Mouse (Mus musculus): Measurements from ENCODE around the gene Hspbap1. TPM values are rescaled to one million over a fixed set of nuclear protein-coding genes. Genes with fewer than 3 reads are reported as not detected.

Gene Hspbap1
- polyA plus RNA-seq, 1 experiment from 2014 or later: 21.0 TPM

DNA sequence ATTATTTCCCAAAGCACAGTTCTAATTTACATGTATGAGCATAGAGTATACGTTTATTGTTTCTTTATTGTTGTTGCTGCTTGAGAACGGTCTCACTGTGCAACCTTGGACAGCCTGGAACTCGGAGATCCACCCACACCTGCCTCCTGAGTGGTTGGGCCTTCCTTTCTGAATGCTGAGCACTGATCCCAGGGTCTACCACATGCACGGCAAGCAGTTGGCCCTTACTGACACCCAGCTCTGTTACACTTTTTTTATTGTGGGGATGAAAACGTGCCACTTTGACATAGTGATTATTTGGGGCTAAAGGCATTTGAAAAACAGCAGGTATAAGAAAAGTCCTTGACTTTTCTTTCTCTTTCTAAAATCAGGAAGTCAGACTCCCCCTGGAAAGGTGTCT lies 11.5 kb downstream of the Hspbap1 start:
- ATAC-seq: no peak
- Histone ChIP-seq H3K9me3 (replicated peaks) (no peaks in the 10 kb centered on the region), H3K27ac (no peak overlapping the region), H3K27me3 (no peaks in the 10 kb centered on the region), H3K4me3 (no peak overlapping the region), H3K36me3 (ENCODE audit: poor library complexity, severe bottlenecking) (no peaks in the 10 kb centered on the region), H3K4me2 (no peak overlapping the region), H3K4me1 (no peaks in the 10 kb centered on the region), H3K9ac (no peak overlapping the region)
- 88% methylated on average over 5 of the region's 5 CpGs for WGBS

- WGBS: 90% methylated on average over 13 of the region's 13 CpGs
- Histone ChIP-seq H3K4me3 (no peak overlapping the region), H3K36me3 (ENCODE audit: poor library complexity, severe bottlenecking) (no peaks in the 10 kb centered on the region; the same call in 1 of the 2 replicates), H3K9me3 (replicated peaks) (no peaks in the 10 kb centered on the region), H3K4me2 (no peak overlapping the region), H3K9ac (no peak overlapping the region), H3K27ac (no peak overlapping the region), H3K27me3 (no peaks in the 10 kb centered on the region), H3K4me1 (peaks cover 9% of the 10 kb centered on the region)
- no peak for ATAC-seq
Measured at GRCm38 (mm10) chr16:35782451-35783206, 12.5 kb downstream of the Hspbap1 start.

DNA sequence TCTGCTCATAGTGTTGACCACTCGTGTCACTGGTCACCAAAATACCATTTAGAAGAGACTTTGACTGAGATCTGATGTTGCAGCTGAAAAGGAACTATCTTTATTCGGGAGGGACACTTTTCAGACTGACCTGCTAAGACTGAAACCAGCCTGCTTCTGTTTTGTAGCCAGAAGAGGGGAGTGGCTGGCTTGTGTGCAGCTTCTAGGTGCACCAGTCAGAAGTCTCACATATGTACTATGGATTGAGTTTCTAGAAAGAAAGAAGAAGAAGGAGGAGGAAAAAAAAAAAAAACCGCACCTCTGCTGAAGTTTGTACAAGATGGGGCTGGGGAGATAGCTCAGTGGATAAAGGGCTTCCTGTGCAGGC lies 13.0 kb downstream of the Hspbap1 start:
- Histone ChIP-seq H3K9ac (no peak overlapping the region), H3K36me3 (ENCODE audit: poor library complexity, severe bottlenecking) (peaks cover 1% of the 10 kb centered on the region; the same call in 1 of the 2 replicates), H3K4me3 (no peak overlapping the region), H3K27me3 (no peaks in the 10 kb centered on the region), H3K27ac (no peak overlapping the region), H3K4me2 (no peak overlapping the region), H3K4me1 (peaks cover 12% of the 10 kb centered on the region), H3K9me3 (replicated peaks) (no peaks in the 10 kb centered on the region)
- ATAC-seq: no peak
- 89% methylated on average over 3 of the region's 3 CpGs for whole genome bisulfite sequencing

DNA sequence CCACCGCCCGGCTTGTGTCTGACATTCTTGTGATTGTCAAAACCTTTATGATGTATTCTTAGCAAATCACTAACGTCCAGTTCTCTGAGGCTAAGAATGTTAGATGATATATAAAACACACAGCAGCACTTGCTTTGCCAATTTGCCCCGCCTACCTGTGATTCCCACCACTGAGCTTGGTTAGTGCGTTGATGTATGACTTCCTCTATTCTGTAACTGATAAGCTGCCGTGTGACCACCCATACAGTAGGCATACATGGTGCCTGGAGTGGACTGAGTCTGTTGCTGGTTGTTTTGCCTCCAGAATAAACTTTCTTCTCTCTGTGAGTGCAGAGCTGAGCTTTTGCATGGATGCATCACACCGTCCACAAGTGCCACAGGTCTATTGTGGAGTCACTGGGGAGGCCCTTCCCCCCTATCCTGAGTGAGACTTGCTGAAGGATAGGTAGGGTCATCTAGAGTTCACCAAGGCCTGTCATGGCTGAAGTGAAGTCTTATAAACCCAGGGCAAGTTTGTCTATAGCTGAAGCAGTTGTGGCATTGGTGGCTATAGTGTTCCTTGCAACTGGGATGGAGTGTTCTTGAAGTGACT lies 14.1 kb downstream of the Hspbap1 start:
- no peak overlapping the region for H3K4me2 ChIP-seq
- peaks cover 12% of the 10 kb centered on the region for H3K4me1 ChIP-seq
- no peak overlapping the region for H3K27ac ChIP-seq
- no peak overlapping the region for H3K9ac ChIP-seq
- no peaks in the 10 kb centered on the region for H3K9me3 ChIP-seq (replicated peaks)
- H3K27me3 ChIP-seq: no peaks in the 10 kb centered on the region
- H3K4me3 ChIP-seq: no peak overlapping the region
- 87% methylated on average over 7 of the region's 7 CpGs for WGBS
- ATAC-seq: no peak
- peaks cover 8% of the 10 kb centered on the region for H3K36me3 ChIP-seq (ENCODE audit: poor library complexity, severe bottlenecking)

DNA sequence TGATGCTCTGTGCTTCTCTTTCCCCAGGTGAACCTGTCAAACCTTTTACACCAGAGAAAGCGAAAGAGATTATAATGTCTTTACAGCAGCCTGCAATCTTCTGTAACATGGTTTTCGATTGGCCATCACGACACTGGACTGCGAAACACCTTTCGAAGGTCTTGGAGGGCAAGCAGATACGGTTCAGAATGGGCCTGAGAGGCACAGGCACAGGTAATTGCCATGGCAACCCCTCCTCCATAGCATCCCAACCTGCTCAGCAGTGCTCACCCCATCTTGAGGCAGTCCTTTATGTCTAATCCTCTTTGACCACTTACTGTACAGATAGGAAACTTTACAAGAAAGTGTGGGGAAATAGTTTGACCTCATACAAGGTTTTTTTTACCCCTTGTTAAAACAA lies 17.0 kb downstream of the Hspbap1 start:
- peaks cover 12% of the 10 kb centered on the region for H3K4me1 ChIP-seq
- ATAC-seq: no peak
- no peaks in the 10 kb centered on the region for H3K27me3 ChIP-seq
- no peak overlapping the region for H3K4me3 ChIP-seq
- WGBS: 82% methylated on average over 6 of the region's 6 CpGs
- H3K27ac ChIP-seq: no peak overlapping the region
- no peak overlapping the region for H3K4me2 ChIP-seq
- peaks cover 14% of the 10 kb centered on the region for H3K36me3 ChIP-seq (ENCODE audit: poor library complexity, severe bottlenecking)
- no peaks in the 10 kb centered on the region for H3K9me3 ChIP-seq (replicated peaks)
- no peak overlapping the region for H3K9ac ChIP-seq

GRCm38 (mm10) chr16:35787568-35788189 lies 17.5 kb downstream of the Hspbap1 start:
- Histone ChIP-seq H3K4me1 (peaks cover 12% of the 10 kb centered on the region), H3K27ac (no peak overlapping the region), H3K4me2 (no peak overlapping the region), H3K27me3 (no peaks in the 10 kb centered on the region), H3K36me3 (ENCODE audit: poor library complexity, severe bottlenecking) (peaks cover 14% of the 10 kb centered on the region), H3K9me3 (replicated peaks) (no peaks in the 10 kb centered on the region), H3K4me3 (no peak overlapping the region), H3K9ac (no peak overlapping the region)
- ATAC-seq: peak; percentile 66; the same call in 1 of the 2 replicates
- WGBS: 42% methylated on average over 8 of the region's 8 CpGs

DNA sequence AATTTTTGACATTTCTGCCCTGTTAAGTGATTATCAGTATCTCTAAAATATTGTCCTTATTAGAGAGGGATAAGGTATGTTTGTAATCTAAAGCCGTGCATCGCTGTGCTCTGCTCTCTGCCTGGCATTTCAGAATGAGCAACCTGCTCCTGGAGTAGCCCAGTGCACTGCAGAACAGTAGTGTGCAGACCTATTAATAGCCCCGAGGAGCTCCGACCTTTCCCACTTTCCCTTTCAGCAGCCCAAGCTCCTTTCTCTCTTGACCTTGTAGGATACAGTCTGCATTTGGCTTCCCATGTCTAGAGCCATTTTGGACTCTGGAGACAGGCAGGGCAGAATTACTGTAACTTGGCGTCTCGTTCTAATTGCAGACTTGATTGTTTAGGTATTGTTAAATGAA lies 18.2 kb downstream of the Hspbap1 start:
- peaks cover 14% of the 10 kb centered on the region for H3K36me3 ChIP-seq (ENCODE audit: poor library complexity, severe bottlenecking)
- no peaks in the 10 kb centered on the region for H3K27me3 ChIP-seq
- ATAC-seq: no peak
- H3K27ac ChIP-seq: no peak overlapping the region
- 91% methylated on average over 6 of the region's 6 CpGs for WGBS
- no peak overlapping the region for H3K4me3 ChIP-seq
- H3K9me3 ChIP-seq (replicated peaks): no peaks in the 10 kb centered on the region
- no peak overlapping the region for H3K9ac ChIP-seq
- H3K4me1 ChIP-seq: peaks cover 12% of the 10 kb centered on the region
- H3K4me2 ChIP-seq: no peak overlapping the region

DNA sequence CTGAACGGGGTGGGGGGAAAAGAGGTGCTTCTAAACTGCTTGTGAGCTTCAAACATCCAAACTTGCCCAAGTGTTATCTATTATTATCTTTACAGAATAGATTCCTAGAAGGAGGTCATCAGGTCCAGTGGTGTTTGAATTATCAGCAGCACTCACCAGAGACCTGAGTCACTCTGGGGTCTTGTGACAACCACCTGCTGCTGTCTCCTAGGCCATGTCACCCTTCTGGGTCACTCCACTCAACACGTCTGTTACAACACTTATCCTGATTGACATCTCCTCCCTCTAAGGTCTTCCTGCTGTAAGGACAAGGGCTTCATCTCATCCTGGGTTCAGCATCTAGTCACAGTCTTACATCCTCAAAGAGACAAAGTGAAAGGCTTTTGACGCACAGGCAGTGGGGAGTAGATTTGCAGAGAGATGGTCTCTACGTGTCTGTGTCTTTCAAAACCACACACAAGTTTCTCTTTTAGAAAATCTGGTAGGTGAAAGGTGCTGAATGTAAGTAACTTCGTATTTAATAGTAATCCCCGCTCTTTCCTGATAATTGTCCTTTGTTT lies 21.9 kb downstream of the Hspbap1 start:
- H3K36me3 ChIP-seq (ENCODE audit: poor library complexity, severe bottlenecking): peaks cover 14% of the 10 kb centered on the region
- H3K4me3 ChIP-seq: no peak overlapping the region
- H3K9ac ChIP-seq: no peak overlapping the region
- no peak for ATAC-seq
- 78% methylated on average over 6 of the region's 6 CpGs for WGBS
- H3K27me3 ChIP-seq: no peaks in the 10 kb centered on the region
- no peak overlapping the region for H3K27ac ChIP-seq
- H3K4me2 ChIP-seq: no peak overlapping the region
- no peaks in the 10 kb centered on the region for H3K9me3 ChIP-seq (replicated peaks)
- peaks cover 9% of the 10 kb centered on the region for H3K4me1 ChIP-seq

DNA sequence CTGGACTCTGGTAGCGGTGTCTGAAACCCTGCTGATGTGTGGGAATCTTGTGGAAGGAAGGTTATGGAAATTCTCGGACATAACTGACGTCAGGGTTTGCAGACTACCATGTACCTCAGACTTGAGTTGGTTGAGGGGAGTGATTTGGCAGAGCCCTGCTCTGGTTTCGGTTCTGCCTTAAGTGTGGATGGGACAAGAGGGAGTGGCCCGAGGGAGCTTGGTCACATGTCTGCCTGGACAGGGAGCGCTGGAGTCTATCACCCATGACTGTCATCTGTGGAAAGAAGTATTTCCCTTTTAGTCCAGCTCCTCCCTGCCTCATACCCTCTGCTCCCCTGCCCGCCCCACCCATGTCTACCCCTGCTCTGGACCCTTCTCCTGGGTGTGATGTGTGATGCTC lies 32.0 kb downstream of the Hspbap1 start:
- no peak overlapping the region for H3K27ac ChIP-seq
- ATAC-seq: no peak
- no peak overlapping the region for H3K9ac ChIP-seq
- peaks cover 33% of the 10 kb centered on the region for H3K36me3 ChIP-seq (ENCODE audit: poor library complexity, severe bottlenecking)
- peaks cover 11% of the 10 kb centered on the region for H3K9me3 ChIP-seq (replicated peaks)
- no peak overlapping the region for H3K4me2 ChIP-seq
- 93% methylated on average over 7 of the region's 7 CpGs for WGBS
- no peak overlapping the region for H3K4me3 ChIP-seq
- no peaks in the 10 kb centered on the region for H3K4me1 ChIP-seq
- no peaks in the 10 kb centered on the region for H3K27me3 ChIP-seq

GRCm38 (mm10) chr16:35803723-35804122 lies 33.5 kb downstream of the Hspbap1 start:
- Histone ChIP-seq H3K9ac (no peak overlapping the region), H3K36me3 (ENCODE audit: poor library complexity, severe bottlenecking) (peaks cover 28% of the 10 kb centered on the region), H3K27ac (no peak overlapping the region), H3K27me3 (no peaks in the 10 kb centered on the region), H3K4me2 (no peak overlapping the region), H3K4me1 (no peaks in the 10 kb centered on the region), H3K4me3 (no peak overlapping the region), H3K9me3 (replicated peaks) (peaks cover 11% of the 10 kb centered on the region)
- no peak for ATAC-seq
- 94% methylated on average over 4 of the region's 4 CpGs for WGBS

- H3K4me1 ChIP-seq: no peaks in the 10 kb centered on the region
- no peak overlapping the region for H3K9ac ChIP-seq
- ATAC-seq: no peak
- no peaks in the 10 kb centered on the region for H3K9me3 ChIP-seq (replicated peaks)
- no peak overlapping the region for H3K4me2 ChIP-seq
- H3K27me3 ChIP-seq: no peaks in the 10 kb centered on the region
- no peak overlapping the region for H3K27ac ChIP-seq
- H3K4me3 ChIP-seq: no peak overlapping the region
- WGBS: 90% methylated on average over 6 of the region's 6 CpGs
- peaks cover 8% of the 10 kb centered on the region; the same call in 1 of the 2 replicates for H3K36me3 ChIP-seq (ENCODE audit: poor library complexity, severe bottlenecking)
Measured at GRCm38 (mm10) chr16:35806973-35807662, 36.9 kb downstream of the Hspbap1 start.

DNA sequence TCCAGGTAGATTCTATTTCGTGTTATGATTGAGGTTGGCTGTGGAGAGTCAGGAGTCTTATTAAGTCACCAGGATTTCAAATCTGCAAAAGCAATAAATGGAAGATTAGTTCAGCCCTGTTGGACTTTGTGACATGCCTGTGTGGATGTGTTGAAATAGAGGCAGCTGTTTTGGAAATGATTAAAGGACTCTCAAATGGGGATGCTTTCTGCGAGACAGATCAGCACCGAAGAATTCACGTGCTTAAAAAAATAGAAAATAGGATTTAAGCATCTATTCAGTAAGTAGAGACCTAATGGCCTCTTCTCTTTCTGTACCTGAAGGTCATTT lies 37.5 kb downstream of the Hspbap1 start:
- H3K27me3 ChIP-seq: no peaks in the 10 kb centered on the region
- WGBS: 86% methylated on average over 4 of the region's 4 CpGs
- H3K9ac ChIP-seq: no peak overlapping the region
- no peaks in the 10 kb centered on the region for H3K9me3 ChIP-seq (replicated peaks)
- H3K4me3 ChIP-seq: no peak overlapping the region
- no peak overlapping the region for H3K27ac ChIP-seq
- ATAC-seq: no peak
- H3K4me1 ChIP-seq: no peaks in the 10 kb centered on the region
- peaks cover 8% of the 10 kb centered on the region; the same call in 1 of the 2 replicates for H3K36me3 ChIP-seq (ENCODE audit: poor library complexity, severe bottlenecking)
- no peak overlapping the region for H3K4me2 ChIP-seq
